Mouse (Mus musculus) embryo, embryonic 11.5 days (tissue): ENCODE measurements around the gene Zfp710.
"Not testable (repeated sequence)": the region's sequence is repeated elsewhere in the genome, so short reads cannot be mapped to it uniquely, and the experiment has no call there.

Experiments used
- DNase-seq: peaks from one replicate; pipeline ENCODE4 v3.0.0-alpha.2; 2012; ENCODE audit warnings: low read depth, low spot score

Zfp710 gene

DNA sequence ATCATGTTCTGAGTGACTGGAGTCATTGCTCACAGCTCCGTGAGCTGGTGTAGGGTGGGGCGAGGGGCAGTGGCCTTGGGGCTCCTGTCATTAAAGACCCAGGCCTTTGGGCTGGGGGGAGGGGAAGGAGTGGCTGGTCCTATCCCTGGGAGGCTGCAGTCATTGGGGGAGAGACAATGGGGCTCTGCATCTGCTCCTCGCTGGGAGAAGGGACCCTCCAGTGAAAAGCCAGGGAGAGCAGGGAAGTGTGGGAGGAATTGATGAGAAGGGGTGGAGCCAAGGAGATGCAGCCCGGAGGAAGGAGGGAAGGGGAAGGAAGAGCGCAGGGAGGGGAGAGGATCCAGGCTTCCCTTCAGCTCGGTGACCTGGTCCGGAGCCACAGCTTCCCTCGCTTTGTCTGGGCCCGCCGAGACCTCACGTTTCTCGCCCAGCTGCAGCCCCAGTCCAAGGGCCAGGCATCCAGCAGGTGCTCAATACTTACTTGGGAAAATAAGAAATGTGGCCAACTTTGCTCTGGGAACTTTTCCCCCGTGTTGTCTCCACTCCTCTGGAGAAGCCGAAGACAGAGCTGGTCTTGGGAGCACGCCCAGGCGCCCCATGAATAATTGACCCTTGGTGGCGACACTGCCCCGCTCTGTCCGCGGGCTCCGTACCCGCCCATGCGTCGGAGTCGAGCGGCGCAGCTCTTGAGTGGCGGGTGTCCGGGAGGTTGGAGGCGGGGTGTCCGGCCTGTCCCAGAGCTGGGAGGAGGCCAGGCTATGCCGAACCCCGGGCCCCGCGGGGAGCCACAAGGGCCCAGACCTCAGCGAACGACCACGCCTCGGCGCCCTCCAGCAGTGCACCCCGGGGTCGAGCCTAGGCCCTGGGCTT, at the start of gene Zfp710:
TSS of gene Zfp710 (plus strand) at position 294 of the 870 bp plus-strand sequence.
- peak; percentile 61 for DNase-seq

- DNase-seq, result no peak
Observed at GRCm38 (mm10) chr7:79975316-79975715, 49.3 kb upstream of the Zfp710 start.

DNA sequence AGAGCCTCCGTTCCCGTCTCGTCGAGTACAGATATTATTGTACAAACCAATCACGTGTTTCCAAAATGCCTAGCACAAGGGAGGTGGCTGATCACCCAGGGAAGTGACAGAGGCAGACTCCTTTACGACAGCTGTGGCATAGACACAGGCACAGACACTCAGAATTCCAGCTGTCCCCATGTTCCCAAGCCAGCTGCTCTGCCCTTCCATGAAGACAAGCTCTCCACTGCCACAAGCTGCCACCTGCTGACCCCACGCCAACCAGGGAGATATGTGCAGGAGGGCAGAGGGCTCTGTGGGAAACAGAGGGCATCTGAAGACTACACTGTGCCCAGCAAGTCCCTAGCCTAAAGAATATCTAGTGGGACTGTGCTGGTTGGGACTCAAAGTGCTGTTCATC, 37.9 kb upstream of the Zfp710 start:
- no peak for DNase-seq

DNA sequence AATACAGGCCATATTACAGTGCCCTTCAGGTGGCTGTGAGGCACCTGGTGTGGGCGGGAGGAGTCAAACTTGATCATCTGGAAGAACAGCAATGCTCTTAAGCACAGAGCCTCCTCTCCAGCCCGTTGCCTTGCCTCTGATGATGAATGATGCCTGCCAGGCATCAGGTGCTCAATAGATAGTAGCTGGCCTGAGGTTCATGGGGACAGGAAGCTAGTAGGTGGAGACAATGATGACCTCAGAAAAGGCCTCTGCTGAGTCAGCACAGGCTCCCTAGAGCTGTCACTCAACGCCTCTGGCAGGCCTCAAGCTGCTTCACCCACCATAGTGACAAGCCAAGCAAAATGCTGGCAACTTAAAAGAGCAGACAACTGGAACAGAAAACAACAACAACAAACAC, 36.9 kb upstream of the Zfp710 start:
- DNase-seq, result no peak

DNA sequence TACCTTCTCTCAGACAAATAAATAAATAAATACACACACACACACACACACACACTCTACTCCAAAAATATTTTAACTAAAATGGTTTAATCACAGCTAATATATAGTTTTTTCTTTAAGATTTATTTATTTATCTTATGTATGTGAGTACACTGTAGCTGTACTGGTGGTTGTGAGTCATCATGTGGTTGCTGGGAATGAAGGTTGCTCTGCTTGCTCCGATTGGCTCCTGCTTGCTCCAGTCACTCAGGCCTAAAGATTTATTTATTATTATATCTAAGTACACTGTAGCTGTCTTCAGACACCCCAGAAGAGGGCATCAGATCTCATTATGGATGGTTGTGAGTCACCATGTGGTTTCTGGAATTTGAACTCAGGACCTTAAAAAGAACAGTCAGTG, 36.1 kb upstream of the Zfp710 start:
- not testable (repeated sequence) for DNase-seq

DNA sequence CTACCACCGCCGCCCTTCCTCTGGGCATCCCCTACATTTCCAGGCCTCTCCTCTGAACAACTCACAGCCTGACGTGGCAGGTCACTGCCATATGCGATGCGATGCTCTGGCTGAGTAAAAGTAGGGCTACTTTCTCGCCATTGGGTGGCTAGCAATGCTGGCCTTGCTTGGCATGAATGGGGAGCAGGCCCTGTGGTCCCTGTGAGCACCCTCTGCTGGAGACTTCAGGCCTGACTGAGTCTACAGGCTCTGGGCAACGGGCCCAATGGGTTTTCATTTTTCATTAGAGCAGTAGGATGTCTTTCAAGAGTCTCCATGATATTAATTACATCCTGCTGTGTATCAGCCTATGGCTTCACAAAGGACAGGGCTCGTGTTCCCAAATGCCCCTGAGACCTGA, 30.1 kb upstream of the Zfp710 start:
- DNase-seq, result peak; percentile 11

DNA sequence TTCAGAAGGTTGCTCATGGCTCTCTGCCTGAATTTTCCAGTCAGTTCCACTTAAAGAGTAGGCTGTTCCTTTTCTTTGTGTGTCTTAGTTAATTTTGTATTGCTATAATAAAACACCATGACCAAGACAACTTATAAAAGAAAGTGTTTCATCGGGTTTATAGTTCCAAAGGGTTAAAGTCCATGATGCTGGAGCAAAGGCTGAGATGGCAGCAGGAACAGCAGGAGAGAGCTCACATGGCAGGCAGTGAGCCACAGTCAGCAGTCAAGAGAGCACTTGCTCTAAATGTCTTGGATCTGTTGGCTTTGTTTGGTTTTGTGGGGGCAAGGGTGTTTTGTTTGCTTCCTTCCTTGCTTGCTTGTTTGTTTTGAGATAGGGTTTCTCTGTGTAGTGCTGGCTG, 26.9 kb upstream of the Zfp710 start:
- DNase-seq, result no peak

GRCm38 (mm10) chr7:80002353-80003055, 22.1 kb upstream of the Zfp710 start:
- DNase-seq, result no peak

DNA sequence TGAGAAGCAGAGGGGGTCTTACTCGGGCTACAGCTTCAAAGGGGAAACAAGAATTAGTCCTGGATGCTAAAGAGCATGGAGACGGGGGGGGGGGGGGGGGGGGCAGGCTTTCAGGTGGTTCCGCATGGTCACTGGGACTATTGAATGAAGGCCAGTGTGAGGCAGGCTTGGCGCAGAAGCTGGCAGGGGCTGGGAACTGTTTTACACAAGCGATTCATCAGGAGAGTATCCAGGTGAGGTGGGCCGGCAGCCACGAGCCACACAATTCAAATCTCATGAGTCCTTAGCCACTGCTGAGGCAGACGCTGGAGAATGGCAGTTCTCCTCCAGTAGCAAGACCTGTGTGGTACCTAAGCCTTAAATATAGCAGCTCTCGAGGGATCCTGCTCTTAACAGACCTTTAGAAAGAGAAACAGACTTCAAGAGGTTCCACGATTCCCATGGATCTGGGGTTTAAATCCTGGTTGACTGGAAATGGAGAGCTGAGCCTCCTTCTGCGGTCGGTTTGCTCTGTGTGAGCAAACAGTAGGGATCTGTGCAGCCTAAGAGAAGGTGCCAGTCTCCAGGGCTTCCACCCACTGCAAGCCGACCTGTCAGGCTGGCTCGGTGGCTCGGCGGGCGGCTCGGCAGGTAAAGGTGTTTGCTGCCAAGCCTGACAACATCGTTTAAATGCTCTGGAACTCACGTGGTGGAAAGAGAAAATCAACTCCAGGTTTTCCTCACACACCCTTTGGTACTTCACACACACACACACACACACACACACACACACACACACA, 19.6 kb upstream of the Zfp710 start:
- DNase-seq, result no peak

- no peak for DNase-seq
Observed at GRCm38 (mm10) chr7:80010680-80011079, 13.9 kb upstream of the Zfp710 start.

GRCm38 (mm10) chr7:80011470-80011869, 13.1 kb upstream of the Zfp710 start:
- no peak for DNase-seq

GRCm38 (mm10) chr7:80013884-80014550, 10.6 kb upstream of the Zfp710 start:
- no peak for DNase-seq

- DNase-seq, result no peak
Observed at GRCm38 (mm10) chr7:80014826-80015755, 9.5 kb upstream of the Zfp710 start.

GRCm38 (mm10) chr7:80018506-80019452, 5.8 kb upstream of the Zfp710 start:
- no peak for DNase-seq

DNA sequence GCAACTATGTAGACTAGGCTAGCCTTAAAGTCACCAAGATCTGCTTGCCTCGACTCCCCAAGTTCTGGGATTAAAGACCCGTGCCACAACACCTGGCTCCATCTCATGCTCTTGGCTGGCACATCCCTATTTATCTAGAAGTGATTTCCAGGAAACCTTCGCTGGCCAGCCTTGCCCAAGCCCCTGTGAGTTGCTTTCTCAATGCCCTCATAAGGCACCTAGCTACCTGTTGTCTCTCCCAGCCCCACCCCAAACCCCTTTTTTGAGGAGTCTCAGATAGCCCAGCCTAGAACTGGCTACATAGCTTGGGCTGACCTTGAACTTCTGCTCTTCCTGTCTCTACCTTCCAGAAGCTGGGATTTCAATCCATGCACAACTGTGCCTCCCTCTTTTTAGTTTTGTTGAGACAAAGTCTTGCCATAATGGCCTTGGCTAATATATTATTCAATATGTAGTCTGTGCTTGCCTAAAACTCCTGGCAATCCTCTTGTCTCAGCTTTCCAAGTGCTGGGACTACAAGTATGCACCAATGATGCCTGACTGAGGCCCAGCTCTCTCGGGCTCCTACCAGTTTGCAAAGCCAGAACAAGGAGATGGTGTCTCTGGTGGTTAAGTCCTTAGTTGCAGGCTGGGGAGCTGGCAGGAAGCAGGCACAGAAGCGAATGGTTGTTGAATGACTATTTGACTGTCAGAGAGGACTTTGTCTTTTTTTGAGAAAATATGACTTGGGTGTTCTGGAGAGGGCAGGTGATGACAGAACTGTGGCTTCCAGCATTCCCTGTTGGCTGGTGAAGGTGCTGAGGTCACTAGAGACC, 786 bp upstream of the Zfp710 start:
- no peak for DNase-seq

DNA sequence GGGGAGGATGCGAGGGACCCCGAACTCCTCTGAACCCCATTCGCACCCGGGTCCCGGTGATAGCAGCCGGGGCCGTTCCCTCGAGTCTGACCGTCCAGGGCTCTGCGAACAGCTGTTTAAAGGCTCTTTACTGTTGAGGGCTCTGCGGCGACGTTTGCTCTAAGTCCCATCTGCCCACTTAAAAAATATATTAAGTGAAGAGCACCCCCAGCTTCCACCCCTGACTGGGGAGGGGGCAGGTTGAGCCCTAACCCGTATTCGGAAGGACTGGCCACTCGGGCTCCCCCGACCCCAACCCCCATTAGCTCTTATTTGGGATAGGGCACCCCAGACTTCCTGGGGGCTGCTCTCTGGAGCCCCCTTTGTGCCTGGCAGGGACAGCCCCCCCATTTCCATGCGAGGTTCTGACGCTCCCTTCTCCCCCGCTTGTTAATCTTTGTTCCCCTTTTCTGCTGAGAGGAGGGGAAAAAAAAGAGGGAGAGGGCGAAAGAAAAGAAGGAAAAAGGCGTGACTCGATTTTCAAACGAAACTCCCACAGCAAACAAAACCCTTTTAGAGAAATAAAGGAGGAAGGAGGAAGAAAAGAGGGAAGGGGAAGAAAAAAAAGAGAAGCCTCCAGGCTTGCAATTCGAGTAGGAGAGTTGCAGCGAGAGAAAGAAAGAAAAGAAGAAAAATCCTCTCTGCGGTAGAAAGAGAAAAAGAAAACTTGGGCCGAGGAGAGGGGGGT, 940 bp downstream of the Zfp710 start:
- no peak for DNase-seq

- DNase-seq, result peak; percentile 51
Observed at GRCm38 (mm10) chr7:80026118-80026989, 1.7 kb downstream of the Zfp710 start.
